Mouse (Mus musculus) liver, embryonic 18 days (tissue): ENCODE data around the gene Rplp2. TPM values are rescaled to one million over a fixed set of nuclear protein-coding genes. Genes with fewer than 3 reads are reported as not detected.

Source experiments
- polyA plus RNA-seq: library from polyadenylated mRNA; depleted of rRNA; stranded (reverse); fragments of >200 nt; gene quantifications from 2 replicates; pipeline ENCODE4 v1.2.3, GENCODE M21; 2012; rRNA removed

The Rplp2 gene
- polyA plus RNA-seq, result 451 and 526 TPM in 2 replicates

DNA sequence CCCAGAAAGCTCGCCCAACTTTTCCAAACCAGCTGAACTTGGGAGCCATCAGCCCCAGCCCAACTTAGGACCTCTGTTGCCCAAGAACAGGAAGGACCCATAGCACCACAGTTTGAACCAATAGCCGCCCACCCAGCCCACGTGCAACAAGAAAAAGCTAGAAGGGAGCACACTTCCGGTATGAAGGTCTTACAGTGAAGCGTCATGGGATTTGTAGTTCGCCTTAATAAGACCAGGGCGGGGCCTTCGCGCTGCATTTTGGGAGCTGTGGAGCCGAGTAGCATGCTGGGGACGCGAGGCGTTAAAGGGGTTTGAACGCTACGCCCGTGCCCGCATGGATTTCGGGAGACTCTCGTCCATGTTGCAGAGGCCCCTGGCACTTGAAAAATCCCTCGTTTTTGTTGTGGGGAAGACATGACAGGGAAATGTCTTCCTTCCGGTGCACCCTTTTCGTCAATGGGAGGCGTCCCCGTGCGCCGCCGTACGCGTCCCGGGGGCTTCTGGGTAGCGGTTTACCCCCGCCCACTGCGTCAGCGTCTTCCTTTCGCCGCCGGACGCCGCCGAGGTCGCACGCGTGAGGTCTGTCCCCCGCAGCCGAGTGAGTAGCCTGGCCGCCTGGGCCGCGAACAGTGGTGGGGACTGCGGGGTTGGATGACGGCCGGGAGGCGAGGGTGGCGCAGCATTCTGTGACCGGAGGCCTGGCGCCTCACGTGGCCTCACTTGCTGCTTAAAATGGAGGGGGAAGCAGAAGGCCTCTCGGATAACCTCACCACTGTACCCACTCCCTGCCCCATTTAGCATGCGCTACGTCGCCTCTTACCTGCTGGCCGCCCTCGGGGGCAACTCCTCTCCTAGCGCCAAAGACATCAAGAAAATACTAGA lies at the start of gene Rplp2:
Rplp2 (plus strand) TSS at position 261 of the 882 bp plus-strand sequence.

GRCm38 (mm10) chr7:141413809-141414584 lies 33.2 kb upstream of the Rplp2 start, which contains the start of gene Gatd1:
Gene Gatd1 (minus strand): TSS chr7:141414136.

GRCm38 (mm10) chr7:141429310-141429709 lies 17.9 kb upstream of the Rplp2 start, which contains the start of gene Cend1:
Gene Cend1 (minus strand): TSS chr7:141429491.

GRCm38 (mm10) chr7:141437178-141438120 lies 9.7 kb upstream of the Rplp2 start, which contains the start of gene Slc25a22:
Gene Slc25a22 (minus strand): TSS chr7:141437892.

DNA sequence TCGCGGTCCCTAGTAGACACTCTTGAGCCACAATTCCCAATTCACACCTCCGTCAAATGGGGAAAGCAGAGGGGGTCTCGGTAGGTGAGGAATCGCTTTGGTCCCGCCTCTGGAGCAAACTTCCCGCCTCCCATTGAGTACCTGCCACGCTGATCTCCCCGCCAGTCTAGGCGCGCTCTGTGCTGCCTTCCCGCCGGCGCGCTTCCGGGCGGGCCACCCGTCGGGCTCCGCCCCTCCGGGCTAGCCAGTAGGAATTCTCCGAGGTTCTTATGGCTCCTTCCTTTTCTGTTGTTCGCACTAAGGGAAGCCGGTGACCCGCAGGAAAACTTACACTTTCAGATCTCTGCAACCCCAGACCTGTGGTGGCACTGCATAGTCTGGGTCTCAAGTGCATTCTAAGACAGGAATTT lies 3.3 kb upstream of the Rplp2 start, which contains the start of gene Pidd1:
Pidd1 (minus strand) TSS at position 198 of the 410 bp plus-strand sequence.

GRCm38 (mm10) chr7:141454967-141455551 lies 7.9 kb downstream of the Rplp2 start, which contains the start of gene Pnpla2:
Gene Pnpla2 (plus strand): TSS chr7:141455198.

GRCm38 (mm10) chr7:141460391-141461113 lies 13.4 kb downstream of the Rplp2 start, which contains the start of gene Cracr2b:
Gene Cracr2b (plus strand): TSS chr7:141461094.

DNA sequence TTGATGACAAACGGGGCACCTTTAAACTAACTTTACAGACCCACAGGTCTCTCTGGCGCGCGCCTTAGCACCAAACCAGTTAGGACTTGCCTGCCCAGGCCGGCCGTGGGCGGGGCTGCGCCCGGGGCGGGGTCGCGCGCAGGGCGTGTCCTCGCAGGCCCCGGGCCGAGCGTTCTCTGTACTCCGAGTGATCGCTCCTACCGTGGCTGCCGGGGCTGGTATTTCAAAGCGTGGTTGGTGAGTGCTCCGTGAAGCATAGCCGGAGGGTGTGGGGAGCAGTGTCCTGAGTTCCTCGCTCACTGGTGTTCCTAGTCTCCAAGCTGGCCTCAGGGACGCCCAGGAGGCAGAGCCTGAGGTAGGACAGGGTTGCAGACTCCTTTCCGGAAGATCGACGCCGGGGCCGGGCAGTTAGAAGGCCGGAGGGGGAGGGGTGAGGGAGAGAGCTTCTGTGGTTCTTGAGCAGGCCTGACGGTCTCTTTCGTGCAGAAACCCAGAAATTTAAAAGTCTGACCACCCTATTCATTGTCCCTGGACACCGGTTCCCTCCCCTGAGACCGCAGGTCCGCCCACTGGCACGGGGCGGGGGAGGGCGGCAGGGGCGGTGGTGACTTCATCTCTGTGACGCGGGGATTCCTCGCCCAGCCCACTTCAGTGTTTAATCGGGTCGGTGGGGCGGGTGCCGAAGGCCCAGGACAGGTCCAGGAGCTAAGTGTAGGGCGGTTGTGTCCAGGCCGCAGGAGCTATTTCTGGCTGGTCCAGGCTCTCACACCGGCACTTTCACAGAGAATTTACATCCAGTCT lies 20.3 kb downstream of the Rplp2 start, which contains the start of gene Cd151:
Cd151 (plus strand) TSS at position 163 of the 801 bp plus-strand sequence.

DNA sequence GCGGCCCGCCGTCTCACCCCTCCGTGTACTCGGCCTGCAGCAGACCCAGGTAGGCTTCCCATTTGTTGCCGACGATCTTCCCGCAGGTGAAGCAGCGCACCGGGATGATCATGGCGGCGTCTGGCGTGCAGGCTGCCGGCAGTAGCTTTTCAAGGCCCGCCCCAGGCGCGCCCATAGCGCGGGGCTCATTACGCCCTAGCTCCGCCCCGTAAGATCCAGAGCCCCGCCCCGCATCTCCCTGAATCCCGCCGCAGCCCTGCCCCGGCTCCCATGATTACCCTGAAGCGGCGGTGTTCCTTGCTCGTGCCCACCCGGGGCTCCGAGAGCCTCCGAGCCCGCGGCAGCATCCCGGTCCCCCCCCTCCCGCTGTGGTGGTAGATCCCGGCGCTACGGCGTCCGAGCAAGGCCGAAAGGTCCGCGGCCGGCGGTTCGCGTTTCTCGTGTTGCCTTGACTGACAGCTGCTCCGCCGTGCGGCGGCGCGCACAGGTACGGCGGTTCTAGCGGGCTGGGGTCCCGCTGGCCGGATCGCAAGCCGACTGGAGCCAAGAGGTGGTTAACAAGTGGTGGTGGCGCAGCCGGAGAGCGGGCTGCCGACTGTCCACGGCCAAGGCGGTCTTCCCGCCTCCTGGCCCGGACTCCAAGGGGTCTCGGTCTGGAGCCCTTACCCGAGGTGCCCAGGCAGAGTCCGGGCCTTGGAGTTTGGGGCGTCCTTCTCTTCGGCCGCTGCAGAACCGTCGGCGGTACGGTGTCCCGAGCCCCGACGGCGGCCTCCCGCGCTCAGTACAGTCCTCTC lies 28.0 kb downstream of the Rplp2 start, which contains the start of the genes Polr2l and Tspan4:
Polr2l (minus strand) TSS at position 122 of the 794 bp plus-strand sequence.
Tspan4 (plus strand) TSS at position 230 of the 794 bp plus-strand sequence.

Other genes starting within 250 kb of the Rplp2 start
- gene Lmntd2, start 233.3 kb upstream of the Rplp2 start, polyA plus RNA-seq, result 2.5 and 2.6 TPM in 2 replicates
- gene Rassf7, start 231.5 kb upstream of the Rplp2 start, polyA plus RNA-seq, result 29.2 and 33.5 TPM in 2 replicates
- 6.8 and 9.2 TPM in 2 replicates for gene Phrf1, start 218.6 kb upstream of the Rplp2 start, polyA plus RNA-seq
- gene Irf7, start 180.9 kb upstream of the Rplp2 start, polyA plus RNA-seq, result 54.2 and 82.1 TPM in 2 replicates
- 0.13 and 0.29 TPM in 2 replicates for gene Cdhr5, start 170.6 kb upstream of the Rplp2 start, polyA plus RNA-seq
- 0.12 and 0.37 TPM in 2 replicates for gene Sct, start 168.2 kb upstream of the Rplp2 start, polyA plus RNA-seq
- gene Drd4, start 155.4 kb upstream of the Rplp2 start, polyA plus RNA-seq, result not detected in 2 replicates
- 5.7 and 6.8 TPM in 2 replicates for gene Deaf1, start 119.7 kb upstream of the Rplp2 start, polyA plus RNA-seq
- 11.9 and 13.7 TPM in 2 replicates for gene Tmem80, start 119.6 kb upstream of the Rplp2 start, polyA plus RNA-seq
- gene Eps8l2, start 108.5 kb upstream of the Rplp2 start, polyA plus RNA-seq, result 35.8 and 50.7 TPM in 2 replicates
- gene Taldo1, start 55.2 kb upstream of the Rplp2 start, polyA plus RNA-seq, result 174 and 190 TPM in 2 replicates
- gene Gatd1, start 33.2 kb upstream of the Rplp2 start, polyA plus RNA-seq, result 16.5 and 18.5 TPM in 2 replicates
- 0.02 TPM in 2 replicates for gene Cend1, start 17.9 kb upstream of the Rplp2 start, polyA plus RNA-seq
- gene Slc25a22, start 9.5 kb upstream of the Rplp2 start, polyA plus RNA-seq, result 25.7 and 31.3 TPM in 2 replicates
- 7.1 and 7.3 TPM in 2 replicates for gene Pidd1, start 3.3 kb upstream of the Rplp2 start, polyA plus RNA-seq
- gene Pnpla2, start 7.8 kb downstream of the Rplp2 start, polyA plus RNA-seq, result 15.9 and 16.9 TPM in 2 replicates
- gene Cracr2b, start 13.7 kb downstream of the Rplp2 start, polyA plus RNA-seq, result 4.1 and 4.5 TPM in 2 replicates
- gene Cd151, start 20.0 kb downstream of the Rplp2 start, polyA plus RNA-seq, result 27.6 and 30.3 TPM in 2 replicates
- gene Polr2l, start 27.8 kb downstream of the Rplp2 start, polyA plus RNA-seq, result 14.7 and 16.5 TPM in 2 replicates
- gene Tspan4, start 27.9 kb downstream of the Rplp2 start, polyA plus RNA-seq, result 43.8 and 59.1 TPM in 2 replicates
- 14.0 and 15.5 TPM in 2 replicates for gene Chid1, start 92.5 kb downstream of the Rplp2 start, polyA plus RNA-seq
- 18.5 and 19.7 TPM in 2 replicates for gene Ap2a2, start 114.8 kb downstream of the Rplp2 start, polyA plus RNA-seq
- 0.18 and 0.38 TPM in 2 replicates for gene Muc6, start 207.9 kb downstream of the Rplp2 start, polyA plus RNA-seq
- gene Muc2, start 243.0 kb downstream of the Rplp2 start, polyA plus RNA-seq, result 0.07 and 0.12 TPM in 2 replicates